Mouse (Mus musculus) lung, postnatal 0 days (tissue): ENCODE data around the gene Olfr625-ps1. TPM values are rescaled to one million over a fixed set of nuclear protein-coding genes. Genes with fewer than 3 reads are reported as not detected.
"Not testable (repeated sequence)": the region's sequence is repeated elsewhere in the genome, so short reads cannot be mapped to it uniquely, and the experiment has no call there.

Experiments
- ATAC-seq: fragments of 200-750 bp; cut with Nextera tagmentation; 2 replicates; pipeline ENCODE4 v1.8.0; 2017; ENCODE audit warnings: moderate library complexity
- DNase-seq: peaks from one replicate; pipeline ENCODE4 v3.0.0-alpha.2; 2016; ENCODE audit warnings: low spot score
- H3K27ac ChIP-seq: fragments of 300-500 bp; sonication (generic); 2 replicates; pipeline ENCODE4 v1.5.1; 2014; ENCODE audit warnings: antibody characterized with exemption, mild to moderate bottlenecking, low read length, mixed read lengths
- H3K27me3 ChIP-seq: fragments of 300-500 bp; sonication (generic); replicated peaks from 2 replicates; pipeline ENCODE4 v1.6.1; 2014; ENCODE audit warnings: low read length, mixed read lengths; ENCODE audit not compliant: insufficient read depth
- H3K36me3 ChIP-seq: fragments of 300-500 bp; sonication (generic); 2 replicates; pipeline ENCODE4 v1.6.1; 2014; ENCODE audit warnings: low read length, mixed read lengths; ENCODE audit not compliant: insufficient read depth
- H3K4me1 ChIP-seq: fragments of 300-500 bp; sonication (generic); 2 replicates; pipeline ENCODE4 v1.6.1; 2014; ENCODE audit warnings: antibody characterized with exemption, low read depth, low read length, mixed read lengths; ENCODE audit not compliant: insufficient read depth
- H3K4me2 ChIP-seq: fragments of 300-500 bp; sonication (generic); replicated peaks from 2 replicates; pipeline ENCODE4 v1.6.1; 2014; ENCODE audit warnings: low read depth, mild to moderate bottlenecking, low read length, moderate library complexity, mixed read lengths
- H3K4me3 ChIP-seq: fragments of 300-500 bp; sonication (generic); 2 replicates; pipeline ENCODE4 v1.5.1; 2014; ENCODE audit warnings: low read depth, low read length
- H3K9ac ChIP-seq: fragments of 300-500 bp; sonication (generic); replicated peaks from 2 replicates; pipeline ENCODE4 v1.6.1; 2014; ENCODE audit warnings: low read depth, mild to moderate bottlenecking
- H3K9me3 ChIP-seq: fragments of 300-500 bp; sonication (generic); 2 replicates; pipeline ENCODE4 v1.6.1; 2016; ENCODE audit warnings: low read length, mixed read lengths
- CTCF ChIP-seq: IDR thresholded peaks from 2 replicates; pipeline ENCODE4 v1.5.1; 2016; ENCODE audit warnings: antibody characterized with exemption, mild to moderate bottlenecking
- EP300 ChIP-seq: IDR thresholded peaks from 2 replicates; pipeline ENCODE4 v1.6.1; 2016; ENCODE audit warnings: antibody characterized with exemption, mild to moderate bottlenecking, control low read depth
- WGBS: fragments of 180-500 bp; shearing (Covaris S2); extraction: QIAGEN DNeasy Blood & Tissue Kit; methylation state at CpG from one replicate; pipeline ENCODE4 v1.1.7; 2014; 5-methylcytosine and 5-hydroxymethylcytosine counted together
- polyA plus RNA-seq: library from polyadenylated mRNA; unstranded; fragments of >200 nt; fragmentation: Nextera tagmentation; extraction: Ambion mirVana; gene quantifications from 2 replicates; pipeline ENCODE4 v1.2.1, GENCODE M21; 2015

The Olfr625-ps1 gene
- polyA plus RNA-seq, 1 experiment from 2014 or later = not detected

- WGBS = 34% methylated on average over 2 of the region's 2 CpGs
- no peaks in the 10 kb centered on the region for H3K27me3 ChIP-seq
- no peak overlapping the region for H3K27ac ChIP-seq
- no peak overlapping the region for H3K9ac ChIP-seq
- H3K9me3 ChIP-seq = no peaks in the 10 kb centered on the region
- peak; percentile 21; the same call in 1 of the 2 replicates for TF ChIP-seq CTCF
- no peak for TF ChIP-seq EP300
- no peaks in the 10 kb centered on the region for H3K36me3 ChIP-seq
- no peak for DNase-seq
- no peak overlapping the region for H3K4me2 ChIP-seq
- ATAC-seq = no peak
- H3K4me1 ChIP-seq = no peaks in the 10 kb centered on the region
- no peak overlapping the region for H3K4me3 ChIP-seq
Measured at GRCm38 (mm10) chr7:103712024-103712423, 29.5 kb downstream of the Olfr625-ps1 start.

- Histone ChIP-seq H3K27ac (no peak within 1 kb of the TSS), H3K9me3 (no peaks in the 10 kb centered on the region), H3K9ac (no peak within 1 kb of the TSS), H3K36me3 (no peaks in the 10 kb centered on the region), H3K4me3 (no peak within 1 kb of the TSS), H3K4me1 (no peaks in the 10 kb centered on the region), H3K27me3 (no peaks in the 10 kb centered on the region), H3K4me2 (no peak within 1 kb of the TSS)
- TF ChIP-seq EP300 (no peak), CTCF (no peak)
- no peak for DNase-seq
- no peak for ATAC-seq
Measured at GRCm38 (mm10) chr7:103714371-103714770, 31.9 kb downstream of the Olfr625-ps1 start, which contains the start of gene Olfr243. Olfr243 (plus strand) TSS chr7:103714671.

GRCm38 (mm10) chr7:103716398-103716797 is 33.9 kb downstream of the Olfr625-ps1 start:
- 89% methylated on average over 1 of the region's 1 CpGs for WGBS

GRCm38 (mm10) chr7:103730074-103730473 is 47.6 kb downstream of the Olfr625-ps1 start, which contains the start of gene Olfr628:
Olfr628 (plus strand) TSS chr7:103730374.
- Histone ChIP-seq H3K4me1 (no peaks in the 10 kb centered on the region), H3K27ac (no peak within 1 kb of the TSS), H3K4me2 (no peak within 1 kb of the TSS), H3K36me3 (no peaks in the 10 kb centered on the region), H3K27me3 (no peaks in the 10 kb centered on the region), H3K9me3 (no peaks in the 10 kb centered on the region), H3K4me3 (no peak within 1 kb of the TSS), H3K9ac (no peak within 1 kb of the TSS)
- no peak for ATAC-seq
- no peak for DNase-seq
- no peak for TF ChIP-seq CTCF
- no peak for TF ChIP-seq EP300
- WGBS = 74% methylated on average over 1 of the region's 1 CpGs

More at GRCm38 (mm10) chr7:103716398-103716797, 33.9 kb downstream of the Olfr625-ps1 start:
- not testable (repeated sequence) for H3K9me3 ChIP-seq, DNase-seq, H3K9ac ChIP-seq, H3K27me3 ChIP-seq, ATAC-seq, H3K4me1 ChIP-seq, H3K36me3 ChIP-seq, H3K4me3 ChIP-seq, H3K27ac ChIP-seq, H3K4me2 ChIP-seq

Other genes starting within 250 kb of the Olfr625-ps1 start
- gene Olfr605, start 237.3 kb upstream of the Olfr625-ps1 start, polyA plus RNA-seq = not detected in 2 replicates
- not detected in 2 replicates for gene Olfr606, start 233.7 kb upstream of the Olfr625-ps1 start, polyA plus RNA-seq
- not detected in 2 replicates for gene Olfr607, start 218.6 kb upstream of the Olfr625-ps1 start, polyA plus RNA-seq
- gene Olfr608, start 212.8 kb upstream of the Olfr625-ps1 start, polyA plus RNA-seq = not detected in 2 replicates
- not detected in 2 replicates for gene Olfr609, start 184.7 kb upstream of the Olfr625-ps1 start, polyA plus RNA-seq
- not detected in 2 replicates for gene Olfr610, start 170.6 kb upstream of the Olfr625-ps1 start, polyA plus RNA-seq
- gene Olfr611, start 161.9 kb upstream of the Olfr625-ps1 start, polyA plus RNA-seq = not detected in 2 replicates
- gene Olfr612, start 140.0 kb upstream of the Olfr625-ps1 start, polyA plus RNA-seq = not detected in 2 replicates
- gene Olfr613, start 134.6 kb upstream of the Olfr625-ps1 start, polyA plus RNA-seq = not detected in 2 replicates
- not detected in 2 replicates for gene Olfr615, start 126.6 kb upstream of the Olfr625-ps1 start, polyA plus RNA-seq
- gene Olfr616, start 113.6 kb upstream of the Olfr625-ps1 start, polyA plus RNA-seq = not detected in 2 replicates
- not detected in 2 replicates for gene Olfr617, start 109.7 kb upstream of the Olfr625-ps1 start, polyA plus RNA-seq
- not detected in 2 replicates for gene Olfr618, start 92.6 kb upstream of the Olfr625-ps1 start, polyA plus RNA-seq
- not detected in 2 replicates for gene Olfr619, start 82.1 kb upstream of the Olfr625-ps1 start, polyA plus RNA-seq
- gene Olfr620, start 70.2 kb upstream of the Olfr625-ps1 start, polyA plus RNA-seq = not detected in 2 replicates
- gene Olfr622, start 40.0 kb upstream of the Olfr625-ps1 start, polyA plus RNA-seq = not detected in 2 replicates
- not detected in 2 replicates for gene Olfr623, start 19.0 kb upstream of the Olfr625-ps1 start, polyA plus RNA-seq
- 0.02 and 0.05 TPM in 2 replicates for gene Olfr624, start 11.5 kb upstream of the Olfr625-ps1 start, polyA plus RNA-seq
- gene Olfr243, start 32.0 kb downstream of the Olfr625-ps1 start, polyA plus RNA-seq = not detected in 2 replicates
- gene Olfr628, start 47.7 kb downstream of the Olfr625-ps1 start, polyA plus RNA-seq = not detected in 2 replicates
- not detected in 2 replicates for gene Olfr629, start 62.2 kb downstream of the Olfr625-ps1 start, polyA plus RNA-seq
- not detected in 2 replicates for gene Olfr630, start 74.6 kb downstream of the Olfr625-ps1 start, polyA plus RNA-seq
- gene Olfr69, start 88.9 kb downstream of the Olfr625-ps1 start, polyA plus RNA-seq = 0.05 TPM in 1 of 2 replicates, not detected in the other
- gene Olfr68, start 97.0 kb downstream of the Olfr625-ps1 start, polyA plus RNA-seq = not detected in 2 replicates
- gene Olfr67, start 109.1 kb downstream of the Olfr625-ps1 start, polyA plus RNA-seq = not detected in 2 replicates
- gene Hbb-bt, start 131.3 kb downstream of the Olfr625-ps1 start, polyA plus RNA-seq = 4,793 and 5,487 TPM in 2 replicates
- gene Hbb-bs, start 145.4 kb downstream of the Olfr625-ps1 start, polyA plus RNA-seq = 19,829 and 23,579 TPM in 2 replicates
- gene Hbb-bh2, start 157.8 kb downstream of the Olfr625-ps1 start, polyA plus RNA-seq = not detected in 2 replicates
- gene Hbb-bh1, start 160.4 kb downstream of the Olfr625-ps1 start, polyA plus RNA-seq = 0.27 TPM in 1 of 2 replicates, not detected in the other
- 11.4 and 11.9 TPM in 2 replicates for gene Hbb-y, start 170.5 kb downstream of the Olfr625-ps1 start, polyA plus RNA-seq
- not detected in 2 replicates for gene Olfr66, start 203.5 kb downstream of the Olfr625-ps1 start, polyA plus RNA-seq
- gene Olfr64, start 211.8 kb downstream of the Olfr625-ps1 start, polyA plus RNA-seq = not detected in 2 replicates
- 0.05 TPM in 1 of 2 replicates, not detected in the other for gene Olfr65, start 220.8 kb downstream of the Olfr625-ps1 start, polyA plus RNA-seq
- not detected in 2 replicates for gene Olfr631, start 246.1 kb downstream of the Olfr625-ps1 start, polyA plus RNA-seq